Mouse (Mus musculus) hindbrain, embryonic 14.5 days (tissue): ENCODE data around the gene Nde1. TPM values are rescaled to one million over a fixed set of nuclear protein-coding genes. Genes with fewer than 3 reads are reported as not detected.

Experiments used
- ATAC-seq: fragments of 200-750 bp; cut with Nextera tagmentation; 2 replicates; pipeline ENCODE4 v1.8.0; 2017; ENCODE audit warnings: moderate number of reproducible peaks, mild to moderate bottlenecking, moderate TSS enrichment, moderate library complexity; ENCODE audit not compliant: low FRiP score
- DNase-seq: peaks from one replicate; pipeline ENCODE4 v3.0.0-alpha.2; 2015; ENCODE audit warnings: low spot score
- H3K27ac ChIP-seq: fragments of 300-500 bp; sonication (generic); 2 replicates; pipeline ENCODE4 v1.5.1; 2014; ENCODE audit warnings: mild to moderate bottlenecking, moderate library complexity
- H3K27me3 ChIP-seq: fragments of 300-500 bp; sonication (generic); 2 replicates; pipeline ENCODE4 v1.6.1; 2014; ENCODE audit warnings: mild to moderate bottlenecking, low read length, mixed read lengths; ENCODE audit not compliant: control insufficient read depth, insufficient read depth
- H3K36me3 ChIP-seq: fragments of 300-500 bp; sonication (generic); replicated peaks from 2 replicates; pipeline ENCODE4 v1.6.1; 2014; ENCODE audit not compliant: control insufficient read depth, insufficient read depth
- H3K4me1 ChIP-seq: fragments of 300-500 bp; sonication (generic); replicated peaks from 2 replicates; pipeline ENCODE4 v1.6.1; 2014; ENCODE audit warnings: antibody characterized with exemption, low read length, mixed read lengths; ENCODE audit not compliant: control insufficient read depth, insufficient read depth
- H3K4me2 ChIP-seq: fragments of 300-500 bp; sonication (generic); replicated peaks from 2 replicates; pipeline ENCODE4 v1.6.1; 2014; ENCODE audit warnings: mild to moderate bottlenecking, moderate library complexity
- H3K4me3 ChIP-seq: fragments of 300-500 bp; sonication (generic); replicated peaks from 2 replicates; pipeline ENCODE4 v1.5.1; 2014; ENCODE audit warnings: mild to moderate bottlenecking, low read length
- H3K9ac ChIP-seq: fragments of 300-500 bp; sonication (generic); 2 replicates; pipeline ENCODE4 v1.6.1; 2014
- H3K9me3 ChIP-seq: fragments of 300-500 bp; sonication (generic); 2 replicates; pipeline ENCODE4 v1.6.1; 2016; ENCODE audit warnings: low read length; ENCODE audit not compliant: control insufficient read depth
- WGBS: fragments of 180-500 bp; shearing (Covaris S2); extraction: QIAGEN DNeasy Blood & Tissue Kit; methylation state at CpG from one replicate; pipeline ENCODE4 v1.1.7; 2014; 5-methylcytosine and 5-hydroxymethylcytosine counted together
- polyA plus RNA-seq: library from polyadenylated mRNA; unstranded; fragments of >200 nt; fragmentation: Nextera tagmentation; extraction: Ambion mirVana; gene quantifications from 2 replicates; pipeline ENCODE4 v1.2.1, GENCODE M21; 2014

The Nde1 gene
- polyA plus RNA-seq, 1 experiment from 2014 or later = 22.7 TPM

GRCm38 (mm10) chr16:14158536-14158935 lies 4.5 kb upstream of the Nde1 start:
- WGBS = 14% methylated on average over 7 of the region's 7 CpGs
- Histone ChIP-seq H3K9me3 (no peaks in the 10 kb centered on the region), H3K4me1 (peaks cover 18% of the 10 kb centered on the region), H3K27ac (peak overlapping the region; percentile 81), H3K4me3 (peak overlapping the region; percentile 70), H3K27me3 (no peaks in the 10 kb centered on the region), H3K9ac (peak overlapping the region; percentile 73), H3K36me3 (peaks cover under 1% of the 10 kb centered on the region; the same call in 1 of the 2 replicates), H3K4me2 (peak overlapping the region; percentile 60)
- ATAC-seq = no peak
- DNase-seq = no peak

- no peaks in the 10 kb centered on the region for H3K9me3 ChIP-seq
- under 1% methylated on average over 54 of the region's 58 CpGs for WGBS
- peak overlapping the region; percentile 97 for H3K27ac ChIP-seq
- peak; percentile 98 for DNase-seq
- H3K4me2 ChIP-seq = peak overlapping the region; percentile 60
- peak overlapping the region; percentile 70 for H3K4me3 ChIP-seq
- H3K4me1 ChIP-seq = peaks cover 18% of the 10 kb centered on the region
- H3K9ac ChIP-seq = peak overlapping the region; percentile 88
- peak; percentile 97 for ATAC-seq
- H3K27me3 ChIP-seq = no peaks in the 10 kb centered on the region
- H3K36me3 ChIP-seq = no peaks in the 10 kb centered on the region
These were observed 3.9 kb upstream of the Nde1 start for GRCm38 (mm10) chr16:14158936-14159745.

GRCm38 (mm10) chr16:14159746-14160131 lies 3.3 kb upstream of the Nde1 start:
- WGBS = under 1% methylated on average over 10 of the region's 10 CpGs
- ATAC-seq (peak; percentile 39), DNase-seq (peak; percentile 91)
- Histone ChIP-seq H3K4me1 (peaks cover 18% of the 10 kb centered on the region), H3K27ac (peak overlapping the region; percentile 97), H3K4me2 (peak overlapping the region; percentile 57), H3K4me3 (peak overlapping the region; percentile 70), H3K27me3 (no peaks in the 10 kb centered on the region), H3K9me3 (no peaks in the 10 kb centered on the region), H3K9ac (peak overlapping the region; percentile 88), H3K36me3 (no peaks in the 10 kb centered on the region)

- 89% methylated on average over 1 of the region's 1 CpGs for WGBS
- H3K27me3 ChIP-seq = no peaks in the 10 kb centered on the region
- H3K9me3 ChIP-seq = no peaks in the 10 kb centered on the region
- H3K4me3 ChIP-seq = no peak overlapping the region
- ATAC-seq (no peak), DNase-seq (no peak)
- H3K9ac ChIP-seq = no peak overlapping the region
- H3K4me1 ChIP-seq = peaks cover 18% of the 10 kb centered on the region
- no peak overlapping the region for H3K4me2 ChIP-seq
- no peak overlapping the region for H3K27ac ChIP-seq
- H3K36me3 ChIP-seq = no peaks in the 10 kb centered on the region
These were observed 2.1 kb upstream of the Nde1 start for GRCm38 (mm10) chr16:14160941-14161340.

GRCm38 (mm10) chr16:14163731-14164130 lies 656 bp downstream of the Nde1 start:
- peak; percentile 27 for DNase-seq
- Histone ChIP-seq H3K4me2 (peak overlapping the region; percentile 87), H3K9me3 (no peaks in the 10 kb centered on the region), H3K4me3 (peak overlapping the region; percentile 66), H3K36me3 (no peaks in the 10 kb centered on the region), H3K27ac (no peak overlapping the region), H3K4me1 (peaks cover 5% of the 10 kb centered on the region; the same call in 1 of the 2 replicates), H3K27me3 (no peaks in the 10 kb centered on the region), H3K9ac (peak overlapping the region; percentile 66)
- ATAC-seq = no peak
- WGBS = 4% methylated on average over 10 of the region's 10 CpGs

DNA sequence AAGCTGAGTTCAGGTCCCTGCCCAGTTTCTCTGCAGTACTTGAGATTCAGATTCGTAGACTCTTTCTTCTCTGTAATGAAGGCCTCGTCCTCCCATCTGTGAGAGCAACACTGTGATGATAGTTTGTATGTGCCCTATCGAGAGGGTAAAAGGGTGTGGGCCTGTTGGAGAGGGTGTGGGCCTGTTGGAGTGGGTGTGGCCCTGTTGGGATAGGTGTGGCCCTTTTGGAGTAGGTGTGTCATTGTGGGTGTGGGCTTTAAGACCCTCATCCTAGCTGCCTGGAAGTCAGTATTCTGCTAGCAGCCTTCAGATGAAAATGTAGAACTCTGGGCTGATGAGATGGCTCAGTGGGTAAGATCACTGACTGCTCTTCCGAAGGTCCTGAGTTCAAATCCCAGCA lies 3.4 kb downstream of the Nde1 start:
- WGBS = 92% methylated on average over 4 of the region's 4 CpGs
- Histone ChIP-seq H3K4me3 (no peak overlapping the region), H3K36me3 (peaks cover 17% of the 10 kb centered on the region), H3K9ac (no peak overlapping the region), H3K27ac (no peak overlapping the region), H3K4me1 (peaks cover 5% of the 10 kb centered on the region; the same call in 1 of the 2 replicates), H3K27me3 (no peaks in the 10 kb centered on the region), H3K4me2 (no peak overlapping the region), H3K9me3 (no peaks in the 10 kb centered on the region)
- DNase-seq (no peak), ATAC-seq (no peak)

GRCm38 (mm10) chr16:14169706-14170105 lies 6.6 kb downstream of the Nde1 start:
- Histone ChIP-seq H3K27me3 (no peaks in the 10 kb centered on the region), H3K9ac (no peak overlapping the region), H3K4me3 (no peak overlapping the region), H3K27ac (no peak overlapping the region), H3K9me3 (no peaks in the 10 kb centered on the region), H3K36me3 (peaks cover 31% of the 10 kb centered on the region), H3K4me2 (no peak overlapping the region), H3K4me1 (no peaks in the 10 kb centered on the region)
- DNase-seq (no peak), ATAC-seq (no peak)
- WGBS = 97% methylated on average over 1 of the region's 1 CpGs

DNA sequence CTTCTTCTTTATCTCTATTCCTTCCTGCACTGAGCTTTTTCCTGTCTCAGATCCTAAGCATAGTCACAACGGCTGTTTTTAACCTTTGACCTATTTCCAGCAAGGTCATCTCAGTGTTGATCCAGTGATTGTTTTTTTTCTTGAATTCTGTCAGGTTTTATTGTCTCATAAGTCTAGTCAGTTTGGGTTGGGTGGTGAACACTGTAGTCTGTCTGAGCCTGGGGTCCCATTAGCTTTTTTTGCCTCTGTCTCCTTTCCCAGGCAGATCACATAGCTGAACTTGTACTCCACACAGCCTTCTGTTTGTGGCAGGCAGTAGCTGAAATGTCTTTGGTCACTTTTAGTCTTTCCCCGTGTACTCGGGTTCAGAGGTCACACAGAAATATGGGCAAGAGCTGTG lies 15.0 kb downstream of the Nde1 start:
- Histone ChIP-seq H3K27ac (no peak overlapping the region), H3K9ac (no peak overlapping the region), H3K9me3 (no peaks in the 10 kb centered on the region), H3K27me3 (no peaks in the 10 kb centered on the region), H3K4me2 (no peak overlapping the region), H3K4me1 (no peaks in the 10 kb centered on the region; the same call in 1 of the 2 replicates), H3K4me3 (no peak overlapping the region), H3K36me3 (peaks cover 36% of the 10 kb centered on the region)
- WGBS = 82% methylated on average over 3 of the region's 3 CpGs
- DNase-seq (no peak), ATAC-seq (no peak)

GRCm38 (mm10) chr16:14180163-14180733 lies 17.2 kb downstream of the Nde1 start:
- ATAC-seq (no peak), DNase-seq (no peak)
- WGBS = 85% methylated on average over 6 of the region's 6 CpGs
- H3K4me2 ChIP-seq = no peak overlapping the region
- no peaks in the 10 kb centered on the region for H3K27me3 ChIP-seq
- no peak overlapping the region for H3K27ac ChIP-seq
- no peaks in the 10 kb centered on the region for H3K9me3 ChIP-seq
- no peak overlapping the region for H3K9ac ChIP-seq
- peaks cover 28% of the 10 kb centered on the region for H3K36me3 ChIP-seq
- no peak overlapping the region for H3K4me3 ChIP-seq
- H3K4me1 ChIP-seq = no peaks in the 10 kb centered on the region; the same call in 1 of the 2 replicates
